Mouse (Mus musculus): ENCODE measurements around the gene Trit1. TPM values are rescaled to one million over a fixed set of nuclear protein-coding genes. Genes with fewer than 3 reads are reported as not detected.
A peak's percentile ranks its signal among the peaks of the same experiment; 100 is the strongest.
"Not testable (repeated sequence)": the region's sequence is repeated elsewhere in the genome, so short reads cannot be mapped to it uniquely, and the experiment has no call there.

The Trit1 gene
- total and polyA plus RNA-seq, 2 experiments, result 4.3 to 11.2 TPM

GRCm38 (mm10) chr4:122999263-122999691, 17.1 kb upstream of the Trit1 start:
- H3K9ac ChIP-seq (ENCODE audit: low read depth, low read length), result no peak overlapping the region; the same call in 1 of the 2 replicates
- H3K27me3 ChIP-seq (ENCODE audit: control insufficient read depth, insufficient read depth, low read length), result no peaks in the 10 kb centered on the region
- H3K4me3 ChIP-seq (ENCODE audit: insufficient read depth, low read depth, low read length), result peak overlapping the region; percentile 45; the same call in 1 of the 2 replicates
- 0 out of 2 replicates have a peak, but pooled peaks cover 2% of the 10 kb centered on the region for H3K79me2 ChIP-seq (ENCODE audit: control insufficient read depth, insufficient read depth, low read length)
- TF ChIP-seq POLR2A (IDR thresholded peaks at IDR 0.05; ENCODE audit: extremely low read depth, insufficient read depth, low read length) (no peak), CTCF (IDR thresholded peaks at IDR 0.05; ENCODE audit: low read depth, low read length) (no peak)
- no peaks in the 10 kb centered on the region for H3K36me3 ChIP-seq (ENCODE audit: control insufficient read depth, insufficient read depth, low read length)
- DNase-seq (ENCODE audit: extremely low read depth, low read depth, low spot score), result no peak
- peak overlapping the region; percentile 90 for H3K27ac ChIP-seq (replicated peaks; ENCODE audit: insufficient read depth, low read depth, low read length)
- 46% methylated on average over 4 of the region's 4 CpGs for WGBS
- peaks cover 18% of the 10 kb centered on the region for H3K4me1 ChIP-seq (ENCODE audit: control insufficient read depth, insufficient read depth, low read length)

GRCm38 (mm10) chr4:123000130-123000529, 16.3 kb upstream of the Trit1 start:
- no peak overlapping the region for H3K4me3 ChIP-seq (ENCODE audit: insufficient read depth, low read depth, low read length)
- H3K27me3 ChIP-seq (ENCODE audit: control insufficient read depth, insufficient read depth, low read length), result no peaks in the 10 kb centered on the region
- H3K27ac ChIP-seq (replicated peaks; ENCODE audit: insufficient read depth, low read depth, low read length), result no peak overlapping the region
- no peaks in the 10 kb centered on the region for H3K36me3 ChIP-seq (ENCODE audit: control insufficient read depth, insufficient read depth, low read length)
- H3K4me1 ChIP-seq (ENCODE audit: control insufficient read depth, insufficient read depth, low read length), result peaks cover 18% of the 10 kb centered on the region
- 0 out of 2 replicates have a peak, but pooled peaks cover 2% of the 10 kb centered on the region for H3K79me2 ChIP-seq (ENCODE audit: control insufficient read depth, insufficient read depth, low read length)
- DNase-seq (ENCODE audit: extremely low read depth, low read depth, low spot score), result no peak
- no peak overlapping the region for H3K9ac ChIP-seq (ENCODE audit: low read depth, low read length)
- 90% methylated on average over 14 of the region's 14 CpGs for WGBS
- TF ChIP-seq POLR2A (IDR thresholded peaks at IDR 0.05; ENCODE audit: extremely low read depth, insufficient read depth, low read length), result no peak
- no peak for TF ChIP-seq CTCF (IDR thresholded peaks at IDR 0.05; ENCODE audit: low read depth, low read length)

DNA sequence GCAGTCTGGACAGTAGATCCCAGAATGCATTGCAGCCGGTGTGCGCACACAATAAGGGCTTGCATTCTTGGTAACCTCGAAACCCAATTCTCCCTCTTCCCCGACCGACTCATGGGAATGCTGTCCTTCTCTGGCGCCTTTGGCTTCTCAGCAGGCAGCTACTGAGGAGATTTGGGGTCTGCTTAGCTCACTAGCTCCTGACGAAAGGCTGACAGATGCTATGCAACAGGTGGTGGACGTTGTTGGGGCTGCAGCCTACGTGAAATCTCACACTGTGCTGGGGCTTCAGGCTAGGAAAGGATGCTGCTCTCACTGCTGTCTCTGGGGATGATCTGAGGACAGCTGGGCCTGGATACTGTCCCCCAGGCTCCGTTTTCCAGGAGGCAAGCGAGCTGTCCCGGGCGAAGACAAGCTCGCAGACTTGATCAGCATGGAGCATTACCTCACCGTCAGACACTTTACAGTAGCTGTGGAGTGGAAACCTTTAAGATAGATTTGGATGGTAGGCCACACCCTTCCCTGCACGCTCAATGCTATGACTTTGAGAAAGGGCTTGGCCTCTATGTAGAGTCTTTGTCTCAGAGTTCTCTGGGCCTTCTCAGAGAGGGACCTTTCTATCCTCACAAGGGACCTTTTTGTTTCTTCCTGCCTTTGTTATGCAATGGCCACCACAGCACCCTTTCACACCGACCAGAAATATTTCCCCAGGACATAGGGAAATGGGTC, 15.6 kb upstream of the Trit1 start:
- Histone ChIP-seq H3K4me1 (ENCODE audit: control insufficient read depth, insufficient read depth, low read length) (peaks cover 22% of the 10 kb centered on the region), H3K27me3 (ENCODE audit: control insufficient read depth, insufficient read depth, low read length) (no peaks in the 10 kb centered on the region), H3K79me2 (ENCODE audit: control insufficient read depth, insufficient read depth, low read length) (0 out of 2 replicates have a peak, but pooled peaks cover 2% of the 10 kb centered on the region), H3K4me3 (ENCODE audit: insufficient read depth, low read depth, low read length) (no peak overlapping the region), H3K27ac (replicated peaks; ENCODE audit: insufficient read depth, low read depth, low read length) (no peak overlapping the region), H3K36me3 (ENCODE audit: control insufficient read depth, insufficient read depth, low read length) (no peaks in the 10 kb centered on the region), H3K9ac (ENCODE audit: low read depth, low read length) (no peak overlapping the region)
- WGBS, result 86% methylated on average over 17 of the region's 17 CpGs
- DNase-seq (ENCODE audit: extremely low read depth, low read depth, low spot score), result no peak
- TF ChIP-seq POLR2A (IDR thresholded peaks at IDR 0.05; ENCODE audit: extremely low read depth, insufficient read depth, low read length) (no peak), CTCF (IDR thresholded peaks at IDR 0.05; ENCODE audit: low read depth, low read length) (no peak)

GRCm38 (mm10) chr4:123005054-123005966, 11.1 kb upstream of the Trit1 start:
- Histone ChIP-seq H3K27ac (replicated peaks; ENCODE audit: insufficient read depth, low read depth, low read length) (no peak overlapping the region), H3K79me2 (ENCODE audit: control insufficient read depth, insufficient read depth, low read length) (no peaks in the 10 kb centered on the region), H3K36me3 (ENCODE audit: control insufficient read depth, insufficient read depth, low read length) (no peaks in the 10 kb centered on the region), H3K9ac (ENCODE audit: low read depth, low read length) (no peak overlapping the region), H3K27me3 (ENCODE audit: control insufficient read depth, insufficient read depth, low read length) (no peaks in the 10 kb centered on the region), H3K4me3 (ENCODE audit: insufficient read depth, low read depth, low read length) (no peak overlapping the region), H3K4me1 (ENCODE audit: control insufficient read depth, insufficient read depth, low read length) (peaks cover 11% of the 10 kb centered on the region; the same call in 1 of the 2 replicates)
- WGBS, result 36% methylated on average over 15 of the region's 15 CpGs
- TF ChIP-seq POLR2A (IDR thresholded peaks at IDR 0.05; ENCODE audit: extremely low read depth, insufficient read depth, low read length), result no peak
- TF ChIP-seq CTCF (IDR thresholded peaks at IDR 0.05; ENCODE audit: low read depth, low read length), result no peak
- no peak for DNase-seq (ENCODE audit: extremely low read depth, low read depth, low spot score)

GRCm38 (mm10) chr4:123012501-123012900, 3.9 kb upstream of the Trit1 start:
- not testable (repeated sequence) for H3K9ac ChIP-seq (ENCODE audit: low read depth, low read length); H3K27me3 ChIP-seq (ENCODE audit: control insufficient read depth, insufficient read depth, low read length); H3K4me3 ChIP-seq (ENCODE audit: insufficient read depth, low read depth, low read length); H3K36me3 ChIP-seq (ENCODE audit: control insufficient read depth, insufficient read depth, low read length); H3K4me1 ChIP-seq (ENCODE audit: control insufficient read depth, insufficient read depth, low read length); DNase-seq (ENCODE audit: extremely low read depth, low read depth, low spot score); H3K79me2 ChIP-seq (ENCODE audit: control insufficient read depth, insufficient read depth, low read length); H3K27ac ChIP-seq (replicated peaks; ENCODE audit: insufficient read depth, low read depth, low read length)
- WGBS, result 93% methylated on average over 4 of the region's 4 CpGs
